Mouse (Mus musculus): ENCODE data around the gene Usp4.

GRCm38 (mm10) chr9:108325811-108326210 is 21.8 kb upstream of the Usp4 start:
- TF ChIP-seq CTCF (IDR thresholded peaks at IDR 0.05; ENCODE audit: low read depth) (no peak), EP300 (IDR thresholded peaks at IDR 0.05; ENCODE audit: low read depth) (no peak)
